Mouse (Mus musculus) gastrocnemius, postnatal 25 days (tissue): ENCODE measurements around the gene Ulk1. TPM values are rescaled to one million over a fixed set of nuclear protein-coding genes. Genes with fewer than 3 reads are reported as not detected.
"Not testable (repeated sequence)": the region's sequence is repeated elsewhere in the genome, so short reads cannot be mapped to it uniquely, and the experiment has no call there.

Source experiments
- DNase-seq: peaks from one replicate; pipeline ENCODE4 v3.0.0; 2022
- total RNA-seq, 2 experiments: library from RNA; stranded (reverse); gene quantifications; 1 replicate in 1 of 2; 2 replicates in 1 of 2; pipeline ENCODE4 v1.2.3; 2021

Ulk1 gene
- total RNA-seq, 2 experiments from 2014 or later, result 33.0 to 43.3 TPM

GRCm38 (mm10) chr5:110804012-110804743 is 5.7 kb downstream of the Ulk1 start:
- no peak for DNase-seq

GRCm38 (mm10) chr5:110802809-110803208 is 7.1 kb downstream of the Ulk1 start:
- no peak for DNase-seq

- no peak for DNase-seq
These were observed 7.7 kb downstream of the Ulk1 start for GRCm38 (mm10) chr5:110802186-110802585.

- DNase-seq, result no peak
These were observed 8.8 kb downstream of the Ulk1 start for GRCm38 (mm10) chr5:110801036-110801624.

- no peak for DNase-seq
These were observed 12.2 kb downstream of the Ulk1 start for GRCm38 (mm10) chr5:110797696-110798095.

GRCm38 (mm10) chr5:110794363-110794762 is 15.5 kb downstream of the Ulk1 start:
- DNase-seq, result no peak

GRCm38 (mm10) chr5:110788684-110789083 is 21.2 kb downstream of the Ulk1 start:
- DNase-seq, result no peak

- no peak for DNase-seq
These were observed 23.6 kb downstream of the Ulk1 start for GRCm38 (mm10) chr5:110786081-110786835.

GRCm38 (mm10) chr5:110783150-110783549 is 26.7 kb downstream of the Ulk1 start:
- no peak for DNase-seq

- DNase-seq, result no peak
These were observed 28.2 kb downstream of the Ulk1 start for GRCm38 (mm10) chr5:110781529-110782238.

- DNase-seq, result no peak
These were observed 29.0 kb downstream of the Ulk1 start for GRCm38 (mm10) chr5:110780761-110781528.

- peak; percentile 90 for DNase-seq
These were observed 29.7 kb downstream of the Ulk1 start, which contains the start of gene Pus1 for GRCm38 (mm10) chr5:110779998-110780760. Gene Pus1 (minus strand): TSS chr5:110780659.

GRCm38 (mm10) chr5:110779276-110779997 is 30.5 kb downstream of the Ulk1 start:
- DNase-seq, result no peak

GRCm38 (mm10) chr5:110778263-110778662 is 31.6 kb downstream of the Ulk1 start:
- no peak for DNase-seq

GRCm38 (mm10) chr5:110776141-110776540 is 33.8 kb downstream of the Ulk1 start:
- no peak for DNase-seq

- DNase-seq, result no peak
These were observed 35.4 kb downstream of the Ulk1 start for GRCm38 (mm10) chr5:110774511-110774910.

- not testable (repeated sequence) for DNase-seq
These were observed 37.0 kb downstream of the Ulk1 start for GRCm38 (mm10) chr5:110772945-110773344.

GRCm38 (mm10) chr5:110770448-110771158 is 39.3 kb downstream of the Ulk1 start, which contains the start of gene Ep400:
Gene Ep400 (minus strand): TSS chr5:110770717.
- peak; percentile 99 for DNase-seq

- no peak for DNase-seq
These were observed 39.9 kb downstream of the Ulk1 start for GRCm38 (mm10) chr5:110770031-110770445.
